Mouse (Mus musculus) ES-Bruce4 (cell line): Measurements from ENCODE around the gene Gcgr. TPM values are rescaled to one million over a fixed set of nuclear protein-coding genes. Genes with fewer than 3 reads are reported as not detected.

ENCODE experiments used
- H3K27ac ChIP-seq: 2 replicates; pipeline ENCODE4 v1.5.1; 2012; ENCODE audit warnings: low read length, inconsistent platforms; ENCODE audit not compliant: insufficient read depth
- H3K27me3 ChIP-seq: 2 replicates; pipeline ENCODE4 v1.6.1; 2012; ENCODE audit warnings: mild to moderate bottlenecking, low read length, inconsistent platforms; ENCODE audit not compliant: control insufficient read depth, poor library complexity, insufficient read depth, severe bottlenecking
- H3K36me3 ChIP-seq: 2 replicates; pipeline ENCODE4 v1.6.1; 2012; ENCODE audit warnings: inconsistent platforms, mild to moderate bottlenecking, low read length, moderate library complexity; ENCODE audit not compliant: control insufficient read depth, poor library complexity, insufficient read depth, severe bottlenecking
- H3K4me1 ChIP-seq: one replicate; pipeline ENCODE4 v1.8.1; 2011; ENCODE audit warnings: low read length; ENCODE audit not compliant: control insufficient read depth, insufficient read depth
- H3K4me3 ChIP-seq: 2 replicates; pipeline ENCODE4 v1.5.1; 2011; ENCODE audit warnings: low read depth, mild to moderate bottlenecking, low read length
- H3K9ac ChIP-seq: 2 replicates; pipeline ENCODE4 v1.6.1; 2012; ENCODE audit warnings: low read depth, mild to moderate bottlenecking, inconsistent platforms; ENCODE audit not compliant: poor library complexity, severe bottlenecking
- H3K9me3 ChIP-seq: replicated peaks from 2 replicates; pipeline ENCODE4 v1.6.1; 2012; ENCODE audit warnings: mild to moderate bottlenecking, low read length, inconsistent platforms; ENCODE audit not compliant: control insufficient read depth, poor library complexity, insufficient read depth, severe bottlenecking
- CTCF ChIP-seq: IDR thresholded peaks from one replicate; pipeline ENCODE4 v1.8.1; 2011; ENCODE audit warnings: low read depth, low read length
- EP300 ChIP-seq: IDR thresholded peaks from 2 replicates; pipeline ENCODE4 v1.6.1; 2011; ENCODE audit warnings: low read depth, low read length; ENCODE audit not compliant: insufficient read depth
- POLR2A ChIP-seq: IDR thresholded peaks from one replicate; pipeline ENCODE4 v1.8.1; 2011; ENCODE audit warnings: low read length; ENCODE audit not compliant: insufficient read depth
- polyA plus RNA-seq: library from polyadenylated mRNA; stranded (reverse); fragments of >200 nt; gene quantifications from 2 replicates; pipeline ENCODE4 v1.2.4, GENCODE M21; 2011; ENCODE audit warnings: low read depth; ENCODE audit not compliant: missing spikeins, insufficient read depth, insufficient read length

The Gcgr gene
- polyA plus RNA-seq, 1 experiment = not detected

DNA sequence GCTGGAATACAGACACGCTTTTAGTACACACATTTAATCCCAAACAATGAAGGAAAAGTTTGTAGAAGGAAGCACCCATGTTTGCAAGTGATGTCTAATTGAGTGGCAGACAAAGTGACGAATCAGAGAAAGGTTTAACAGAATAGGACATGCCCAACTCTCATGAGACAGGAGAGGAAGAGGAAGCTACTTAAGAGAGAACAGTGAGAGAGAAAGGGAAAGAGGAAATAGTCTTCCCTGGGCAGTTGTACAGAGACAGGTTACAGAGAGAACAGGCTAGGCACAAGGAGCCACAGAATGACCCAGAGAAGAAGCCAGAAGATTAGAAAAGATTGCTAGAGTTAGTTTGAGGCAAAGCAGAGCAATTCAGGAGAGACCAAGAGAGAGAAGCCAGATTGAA lies 4.5 kb upstream of the Gcgr start:
- Histone ChIP-seq H3K36me3 (no peaks in the 10 kb centered on the region), H3K9me3 (no peaks in the 10 kb centered on the region), H3K4me1 (no peaks in the 10 kb centered on the region), H3K27ac (no peak overlapping the region), H3K9ac (no peak overlapping the region), H3K27me3 (0 out of 2 replicates have a peak, but pooled peaks cover 1% of the 10 kb centered on the region), H3K4me3 (no peak overlapping the region)
- TF ChIP-seq POLR2A (no peak), CTCF (no peak), EP300 (no peak)

GRCm38 (mm10) chr11:120527690-120528354 lies 2.7 kb upstream of the Gcgr start:
- H3K27me3 ChIP-seq = 0 out of 2 replicates have a peak, but pooled peaks cover 1% of the 10 kb centered on the region
- no peaks in the 10 kb centered on the region for H3K36me3 ChIP-seq
- TF ChIP-seq EP300 (no peak), CTCF (no peak), POLR2A (no peak)
- H3K4me1 ChIP-seq = no peaks in the 10 kb centered on the region
- no peak overlapping the region for H3K9ac ChIP-seq
- no peak overlapping the region for H3K27ac ChIP-seq
- H3K9me3 ChIP-seq = no peaks in the 10 kb centered on the region
- no peak overlapping the region for H3K4me3 ChIP-seq

DNA sequence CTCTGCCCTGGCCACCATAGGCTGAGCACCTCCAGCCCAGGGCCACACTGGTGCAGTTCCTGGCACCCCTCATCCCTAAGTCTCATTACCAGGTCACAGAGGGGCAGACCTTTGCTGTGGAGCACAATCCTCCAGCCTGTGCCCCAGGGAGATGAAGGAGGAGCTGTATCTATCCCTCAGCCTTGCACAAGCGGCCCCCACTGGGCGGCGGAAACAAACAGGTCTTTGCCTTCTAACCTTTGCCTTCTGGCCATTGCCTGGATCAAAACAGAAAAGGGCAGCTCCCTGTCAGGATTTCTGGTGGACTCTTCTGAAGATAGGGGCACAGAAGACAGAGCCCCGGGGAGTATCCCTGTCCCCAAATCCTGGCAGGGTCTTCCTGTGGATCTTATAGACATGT lies 1.6 kb upstream of the Gcgr start:
- H3K4me1 ChIP-seq = no peaks in the 10 kb centered on the region
- no peak overlapping the region for H3K27ac ChIP-seq
- H3K9me3 ChIP-seq = no peaks in the 10 kb centered on the region
- H3K36me3 ChIP-seq = no peaks in the 10 kb centered on the region
- no peak overlapping the region for H3K4me3 ChIP-seq
- H3K27me3 ChIP-seq = 0 out of 2 replicates have a peak, but pooled peaks cover 1% of the 10 kb centered on the region
- TF ChIP-seq EP300 (no peak), POLR2A (no peak), CTCF (no peak)
- no peak overlapping the region for H3K9ac ChIP-seq

DNA sequence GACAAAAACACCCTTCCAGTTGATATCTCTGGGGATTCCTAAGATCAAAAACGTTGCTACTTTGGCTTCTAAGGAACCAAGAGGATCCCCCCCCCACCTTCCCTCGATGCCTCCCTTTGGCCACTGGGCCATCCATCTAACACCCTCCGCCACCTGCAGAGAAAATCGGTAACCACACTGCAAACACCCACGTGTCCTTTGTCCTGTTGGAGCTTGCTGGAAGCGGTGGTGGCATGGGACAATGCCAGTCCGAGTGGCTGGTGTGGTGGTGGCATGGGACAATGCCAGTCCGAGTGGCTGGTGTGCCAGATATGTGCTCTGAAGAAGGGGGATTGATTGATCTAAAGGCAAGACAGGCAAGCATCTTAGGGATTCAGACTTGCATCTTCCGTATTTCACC lies 1.1 kb downstream of the Gcgr start:
- 0 out of 2 replicates have a peak, but pooled peaks cover 1% of the 10 kb centered on the region for H3K27me3 ChIP-seq
- H3K9ac ChIP-seq = no peak overlapping the region
- H3K9me3 ChIP-seq = no peaks in the 10 kb centered on the region
- H3K36me3 ChIP-seq = no peaks in the 10 kb centered on the region
- TF ChIP-seq EP300 (no peak), POLR2A (no peak), CTCF (no peak)
- H3K4me3 ChIP-seq = no peak overlapping the region
- no peak overlapping the region for H3K27ac ChIP-seq
- H3K4me1 ChIP-seq = no peaks in the 10 kb centered on the region

- no peak for TF ChIP-seq EP300
- no peak for TF ChIP-seq POLR2A
- no peak for TF ChIP-seq CTCF
- no peaks in the 10 kb centered on the region for H3K9me3 ChIP-seq
- no peaks in the 10 kb centered on the region for H3K4me1 ChIP-seq
- H3K9ac ChIP-seq = no peak overlapping the region
- H3K4me3 ChIP-seq = no peak overlapping the region
- no peaks in the 10 kb centered on the region for H3K36me3 ChIP-seq
- H3K27me3 ChIP-seq = 0 out of 2 replicates have a peak, but pooled peaks cover 1% of the 10 kb centered on the region
- no peak overlapping the region for H3K27ac ChIP-seq
These were observed 3.6 kb downstream of the Gcgr start for GRCm38 (mm10) chr11:120534093-120534492.

- H3K9ac ChIP-seq = no peak overlapping the region
- no peak overlapping the region for H3K27ac ChIP-seq
- no peak overlapping the region for H3K4me3 ChIP-seq
- no peaks in the 10 kb centered on the region for H3K36me3 ChIP-seq
- H3K9me3 ChIP-seq = no peaks in the 10 kb centered on the region
- no peaks in the 10 kb centered on the region for H3K27me3 ChIP-seq
- H3K4me1 ChIP-seq = no peaks in the 10 kb centered on the region
- TF ChIP-seq EP300 (no peak), CTCF (no peak), POLR2A (no peak)
These were observed 4.6 kb downstream of the Gcgr start for GRCm38 (mm10) chr11:120535145-120535544.
